Mouse (Mus musculus) myocyte (in vitro differentiated cells): Measurements from ENCODE around the gene Prr15l. TPM values are rescaled to one million over a fixed set of nuclear protein-coding genes. Genes with fewer than 3 reads are reported as not detected.

Source experiments
- H3K27me3 ChIP-seq: one replicate; pipeline ENCODE4 v1.6.1; 2011; ENCODE audit not compliant: control insufficient read depth, insufficient read depth, insufficient read length
- H3K36me3 ChIP-seq: one replicate; pipeline ENCODE4 v1.6.1; 2011; ENCODE audit not compliant: control insufficient read depth, insufficient read depth
- H3K4me2 ChIP-seq: one replicate; pipeline ENCODE4 v1.6.1; 2011; ENCODE audit warnings: low read depth, control low read depth
- H3K4me3 ChIP-seq: one replicate; pipeline ENCODE4 v1.5.1; 2011; ENCODE audit warnings: mild to moderate bottlenecking, control low read depth, moderate library complexity
- H3K79me2 ChIP-seq: one replicate; pipeline ENCODE4 v1.6.1; 2011; ENCODE audit not compliant: control insufficient read depth, insufficient read depth
- H3ac ChIP-seq: one replicate; pipeline ENCODE4 v1.6.1; 2011; ENCODE audit not compliant: control insufficient read depth, insufficient read length
- CEBPB ChIP-seq: IDR thresholded peaks from 2 replicates; pipeline ENCODE4 v1.6.1; 2011; ENCODE audit warnings: mild to moderate bottlenecking, moderate library complexity; ENCODE audit not compliant: poor library complexity, insufficient read depth, severe bottlenecking
- E2F4 ChIP-seq: IDR thresholded peaks from one replicate; pipeline ENCODE4 v1.6.1; 2011; ENCODE audit warnings: mild to moderate bottlenecking, control low read depth, moderate library complexity; ENCODE audit not compliant: insufficient read depth
- MAX ChIP-seq: IDR thresholded peaks from one replicate; pipeline ENCODE4 v1.6.1; 2011; ENCODE audit warnings: low read depth, mild to moderate bottlenecking, control low read depth
- MYOD1 ChIP-seq, 3 experiments: IDR thresholded peaks; one replicate each; pipeline ENCODE4 v1.6.1; 2011; ENCODE audit warnings: control low read depth in 2 of 3, low read depth in 2 of 3, mild to moderate bottlenecking in 2 of 3, moderate library complexity in 1 of 3; ENCODE audit not compliant: insufficient read length in 2 of 3, control insufficient read depth in 1 of 3
- MYOG ChIP-seq, 3 experiments: IDR thresholded peaks; one replicate each; pipeline ENCODE4 v1.6.1; 2011; ENCODE audit warnings: control low read depth in 2 of 3, low read depth in 2 of 3, mild to moderate bottlenecking in 2 of 3; ENCODE audit not compliant: insufficient read length in 2 of 3, control insufficient read depth in 1 of 3, insufficient read depth in 1 of 3
- POLR2A ChIP-seq: IDR thresholded peaks from one replicate; pipeline ENCODE4 v1.6.1; 2011; ENCODE audit warnings: low read depth, mild to moderate bottlenecking, control low read depth, moderate library complexity; ENCODE audit not compliant: insufficient read length
- POLR2AphosphoS2 ChIP-seq: IDR thresholded peaks from one replicate; pipeline ENCODE4 v1.6.1; 2011; ENCODE audit warnings: low read depth, control low read depth; ENCODE audit not compliant: insufficient read length
- REST ChIP-seq: IDR thresholded peaks from one replicate; pipeline ENCODE4 v1.6.1; 2011; ENCODE audit warnings: mild to moderate bottlenecking, control low read depth, moderate library complexity; ENCODE audit not compliant: insufficient read depth, insufficient read length
- SRF ChIP-seq: IDR thresholded peaks from one replicate; pipeline ENCODE4 v1.6.1; 2011; ENCODE audit warnings: low read depth; ENCODE audit not compliant: control insufficient read depth, insufficient read length
- TCF12 ChIP-seq: IDR thresholded peaks from one replicate; pipeline ENCODE4 v1.6.1; 2011; ENCODE audit warnings: mild to moderate bottlenecking, control low read depth; ENCODE audit not compliant: poor library complexity, insufficient read depth, severe bottlenecking
- TCF3 ChIP-seq: IDR thresholded peaks from one replicate; pipeline ENCODE4 v1.6.1; 2011; ENCODE audit warnings: low read depth, control low read depth; ENCODE audit not compliant: insufficient read length
- USF1 ChIP-seq: IDR thresholded peaks from one replicate; pipeline ENCODE4 v1.6.1; 2011; ENCODE audit warnings: low read depth, mild to moderate bottlenecking, control low read depth, moderate library complexity
- polyA plus RNA-seq: library from polyadenylated mRNA; unstranded; fragments of >200 nt; fragmentation: generic; extraction: Trizol; gene quantifications from one replicate; pipeline ENCODE4 v1.2.1, GENCODE M21; 2012; ENCODE audit warnings: missing spikeins

Gene Prr15l
- polyA plus RNA-seq, 1 experiment, result 0.07 TPM

DNA sequence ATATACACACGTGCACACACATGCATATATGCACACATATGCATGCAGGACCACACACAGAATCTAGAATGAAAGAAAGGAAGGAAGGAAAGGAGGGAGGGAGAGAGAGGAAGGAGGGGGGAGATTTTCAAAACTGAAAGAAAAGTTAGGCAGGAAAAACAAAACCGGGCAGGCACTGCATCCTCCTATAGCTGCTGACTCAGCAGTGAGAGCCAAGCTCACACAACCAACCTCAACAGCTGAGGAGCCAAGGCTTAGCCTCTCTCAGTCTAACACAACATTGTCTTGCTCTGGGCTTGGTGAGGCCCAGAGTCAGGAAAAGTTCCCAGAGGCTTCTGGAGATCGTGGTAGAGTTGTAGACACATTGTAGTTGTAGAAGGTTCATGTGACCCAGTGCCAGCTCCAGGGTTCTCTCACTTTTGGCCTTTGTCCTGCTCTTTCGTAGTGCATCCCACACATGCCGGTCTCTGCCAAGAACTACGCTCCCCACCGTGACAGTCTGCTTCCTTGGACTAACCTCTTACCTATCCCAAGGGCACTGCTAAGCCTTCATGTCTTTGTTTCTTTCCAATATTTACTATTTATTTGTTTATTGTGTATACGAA, 40.9 kb upstream of the Prr15l start:
- Histone ChIP-seq H3K79me2 (no peaks in the 10 kb centered on the region), H3K4me3 (no peak overlapping the region), H3ac (no peak overlapping the region), H3K4me2 (no peak overlapping the region), H3K27me3 (no peaks in the 10 kb centered on the region), H3K36me3 (no peaks in the 10 kb centered on the region)
- TF ChIP-seq POLR2A (no peak), MYOD1 (IDR thresholded peaks at IDR 0.05; ENCODE audit: control insufficient read depth in 1 of 3, insufficient read length in 2 of 3, low read depth in 2 of 3) (no peak), TCF12 (no peak), MAX (no peak), REST (no peak), CEBPB (no peak), SRF (no peak), TCF3 (no peak), POLR2AphosphoS2 (no peak), MYOG (IDR thresholded peaks at IDR 0.05; ENCODE audit: control insufficient read depth in 1 of 3, insufficient read depth in 1 of 3, insufficient read length in 2 of 3, low read depth in 2 of 3) (no peak)

DNA sequence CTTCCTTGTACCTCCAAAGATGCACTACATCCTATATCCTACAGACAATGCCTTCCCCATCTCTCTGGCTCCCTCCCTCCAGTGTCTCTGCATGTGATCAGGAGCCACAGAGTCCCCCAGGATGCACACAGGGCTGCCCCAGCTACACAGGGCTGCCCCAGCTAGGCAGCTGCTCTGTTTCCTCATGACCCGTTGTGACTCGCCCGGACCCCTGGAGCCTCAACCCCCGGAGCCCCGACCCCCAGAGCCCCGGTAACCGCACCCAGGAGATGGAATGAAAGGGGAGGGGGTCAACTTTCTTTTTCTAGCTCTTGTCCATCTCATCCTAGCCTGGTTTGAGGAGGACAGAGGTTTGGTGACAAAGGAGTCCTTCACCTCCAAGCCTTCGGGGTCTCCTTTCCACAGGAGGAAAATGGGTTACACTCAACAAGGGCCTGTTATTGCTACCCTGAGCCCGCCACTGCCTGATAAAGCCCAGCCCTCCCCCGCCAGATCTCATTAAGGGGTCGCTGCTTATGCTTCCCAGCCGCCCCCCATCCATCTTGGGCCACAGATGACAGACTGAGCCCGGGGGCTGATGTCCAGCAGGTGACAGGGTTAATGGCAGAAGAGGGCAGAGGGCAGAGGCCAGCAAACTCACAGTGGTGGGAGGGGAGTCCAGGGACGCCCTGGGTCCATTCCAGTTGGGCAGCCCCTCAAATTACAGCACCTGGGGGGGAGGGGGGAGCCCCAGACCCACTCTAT, 35.9 kb upstream of the Prr15l start:
- Histone ChIP-seq H3K4me3 (no peak overlapping the region), H3K4me2 (no peak overlapping the region), H3K27me3 (no peaks in the 10 kb centered on the region), H3K79me2 (no peaks in the 10 kb centered on the region), H3K36me3 (no peaks in the 10 kb centered on the region), H3ac (no peak overlapping the region)
- no peak for TF ChIP-seq MYOD1 (IDR thresholded peaks at IDR 0.05; ENCODE audit: control insufficient read depth in 1 of 3, insufficient read length in 2 of 3, low read depth in 2 of 3)
- TF ChIP-seq E2F4, result no peak
- TF ChIP-seq SRF, result no peak
- no peak for TF ChIP-seq MAX
- TF ChIP-seq CEBPB, result no peak
- no peak for TF ChIP-seq POLR2A
- TF ChIP-seq REST, result no peak

DNA sequence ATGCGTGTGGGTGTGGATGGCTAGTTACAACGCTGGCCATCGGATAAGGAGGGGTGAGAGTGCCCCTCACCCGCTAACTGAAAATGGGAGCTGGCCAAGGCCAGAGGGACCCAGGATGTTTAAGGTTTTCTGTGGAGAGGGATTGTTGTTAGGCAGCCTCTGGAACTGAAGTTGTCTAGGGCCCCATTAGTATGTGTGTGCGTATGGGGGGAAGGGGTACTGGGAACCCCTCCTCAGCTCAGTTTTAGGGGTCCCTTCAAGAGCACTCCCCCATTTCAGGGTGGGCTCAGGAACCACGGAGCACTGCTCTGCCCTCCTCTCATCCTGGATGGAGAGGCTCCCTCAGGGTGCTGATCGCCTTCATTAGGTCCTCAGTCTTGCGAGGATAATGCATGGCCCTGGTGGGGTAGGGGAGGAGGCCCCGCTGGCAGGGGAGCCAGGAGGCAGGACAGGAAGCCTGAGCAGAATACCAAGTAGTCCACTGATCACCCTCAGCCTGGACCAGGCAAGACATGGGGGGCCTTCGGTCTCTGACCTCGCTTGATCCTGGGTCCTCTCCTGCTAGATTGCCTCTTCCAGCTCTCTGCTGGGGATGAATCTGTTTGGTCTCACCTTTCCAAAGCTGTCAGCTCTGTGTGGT, 34.6 kb upstream of the Prr15l start:
- Histone ChIP-seq H3K4me2 (no peak overlapping the region), H3K27me3 (no peaks in the 10 kb centered on the region), H3K4me3 (no peak overlapping the region), H3K79me2 (no peaks in the 10 kb centered on the region), H3ac (no peak overlapping the region), H3K36me3 (no peaks in the 10 kb centered on the region)
- TF ChIP-seq POLR2AphosphoS2 (no peak), MYOD1 (IDR thresholded peaks at IDR 0.05; ENCODE audit: control insufficient read depth in 1 of 3, insufficient read length in 2 of 3, low read depth in 2 of 3) (no peak), MAX (no peak), POLR2A (no peak), USF1 (no peak), CEBPB (no peak), E2F4 (no peak), TCF12 (no peak), SRF (no peak), REST (no peak), MYOG (IDR thresholded peaks at IDR 0.05; ENCODE audit: control insufficient read depth in 1 of 3, insufficient read depth in 1 of 3, insufficient read length in 2 of 3, low read depth in 2 of 3) (no peak), TCF3 (no peak)

DNA sequence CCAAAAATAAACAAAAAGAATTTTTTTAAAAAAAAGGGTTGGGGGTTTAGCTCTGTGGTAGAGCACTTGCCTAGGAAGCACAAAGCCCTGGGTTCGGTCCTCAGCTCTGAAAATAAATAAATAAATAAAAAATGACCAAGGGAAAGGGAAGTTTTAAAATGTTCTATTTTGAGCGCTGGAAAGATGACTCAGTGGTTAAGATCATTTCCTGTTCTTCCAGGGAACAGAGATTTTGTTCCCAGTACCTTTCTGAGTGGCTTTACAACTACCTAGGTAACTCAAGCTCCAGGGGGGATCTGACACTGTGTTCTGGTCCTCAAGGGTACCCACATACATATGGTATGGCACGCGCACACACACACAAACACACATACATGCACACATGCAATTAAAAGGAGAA, 32.0 kb upstream of the Prr15l start:
- Histone ChIP-seq H3K4me2 (peak overlapping the region; percentile 13), H3K27me3 (no peaks in the 10 kb centered on the region), H3K36me3 (no peaks in the 10 kb centered on the region), H3K4me3 (no peak overlapping the region), H3ac (no peak overlapping the region), H3K79me2 (no peaks in the 10 kb centered on the region)
- no peak for TF ChIP-seq USF1
- TF ChIP-seq REST, result no peak
- no peak for TF ChIP-seq POLR2A
- TF ChIP-seq E2F4, result no peak
- TF ChIP-seq MAX, result no peak
- no peak for TF ChIP-seq TCF12
- no peak for TF ChIP-seq MYOD1 (IDR thresholded peaks at IDR 0.05; ENCODE audit: control insufficient read depth in 1 of 3, insufficient read length in 2 of 3, low read depth in 2 of 3)
- TF ChIP-seq CEBPB, result no peak
- TF ChIP-seq TCF3, result no peak
